Mouse (Mus musculus): Measurements from ENCODE around the gene Kif5c.

Gene Kif5c

DNA sequence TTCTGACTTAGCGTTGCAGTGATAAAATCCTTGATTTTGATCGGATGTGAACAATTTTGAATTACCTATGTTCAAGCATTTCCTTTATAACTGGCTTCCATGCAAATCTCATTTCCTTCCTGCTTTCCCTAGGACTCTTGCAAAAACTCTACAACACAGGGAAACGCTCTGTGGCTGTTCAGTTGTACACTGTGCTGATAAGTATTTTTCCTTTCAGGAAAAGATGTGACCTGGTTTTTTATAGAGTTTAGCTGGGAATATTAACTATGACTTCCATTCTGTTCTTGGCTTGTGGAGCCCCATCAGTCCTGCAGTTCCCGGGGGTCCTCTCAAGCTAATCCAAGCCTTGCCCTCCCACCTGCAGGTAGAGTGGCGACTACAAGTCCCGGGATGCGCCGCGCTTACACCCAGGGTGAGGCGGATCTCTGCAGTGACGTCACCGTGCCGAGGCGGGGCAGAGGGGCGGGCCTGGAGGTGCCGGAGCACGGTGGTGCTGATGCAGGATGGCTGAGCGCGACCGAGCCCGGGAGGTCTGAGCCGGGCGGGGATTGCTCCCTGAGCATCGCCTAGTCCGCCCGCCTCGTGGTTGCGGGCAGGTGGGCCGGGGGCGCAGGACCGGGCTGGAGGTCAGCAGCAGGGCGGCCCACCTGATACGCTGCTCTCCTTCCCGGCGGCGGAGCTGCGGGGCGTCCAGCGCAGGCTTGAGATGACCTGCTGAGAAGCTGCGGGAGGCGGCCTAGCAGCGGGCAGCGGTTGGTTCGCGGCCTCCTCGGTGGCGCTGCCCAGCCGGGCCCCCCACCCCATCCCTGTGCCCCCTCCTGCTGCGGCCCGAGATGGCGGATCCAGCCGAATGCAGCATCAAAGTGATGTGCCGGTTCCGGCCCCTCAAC is at the start of gene Kif5c:
Gene Kif5c, plus strand, starts transcription at position 470 of the 890 bp plus-strand sequence.
- DNase-seq, result peak; percentile 86 to 91

DNA sequence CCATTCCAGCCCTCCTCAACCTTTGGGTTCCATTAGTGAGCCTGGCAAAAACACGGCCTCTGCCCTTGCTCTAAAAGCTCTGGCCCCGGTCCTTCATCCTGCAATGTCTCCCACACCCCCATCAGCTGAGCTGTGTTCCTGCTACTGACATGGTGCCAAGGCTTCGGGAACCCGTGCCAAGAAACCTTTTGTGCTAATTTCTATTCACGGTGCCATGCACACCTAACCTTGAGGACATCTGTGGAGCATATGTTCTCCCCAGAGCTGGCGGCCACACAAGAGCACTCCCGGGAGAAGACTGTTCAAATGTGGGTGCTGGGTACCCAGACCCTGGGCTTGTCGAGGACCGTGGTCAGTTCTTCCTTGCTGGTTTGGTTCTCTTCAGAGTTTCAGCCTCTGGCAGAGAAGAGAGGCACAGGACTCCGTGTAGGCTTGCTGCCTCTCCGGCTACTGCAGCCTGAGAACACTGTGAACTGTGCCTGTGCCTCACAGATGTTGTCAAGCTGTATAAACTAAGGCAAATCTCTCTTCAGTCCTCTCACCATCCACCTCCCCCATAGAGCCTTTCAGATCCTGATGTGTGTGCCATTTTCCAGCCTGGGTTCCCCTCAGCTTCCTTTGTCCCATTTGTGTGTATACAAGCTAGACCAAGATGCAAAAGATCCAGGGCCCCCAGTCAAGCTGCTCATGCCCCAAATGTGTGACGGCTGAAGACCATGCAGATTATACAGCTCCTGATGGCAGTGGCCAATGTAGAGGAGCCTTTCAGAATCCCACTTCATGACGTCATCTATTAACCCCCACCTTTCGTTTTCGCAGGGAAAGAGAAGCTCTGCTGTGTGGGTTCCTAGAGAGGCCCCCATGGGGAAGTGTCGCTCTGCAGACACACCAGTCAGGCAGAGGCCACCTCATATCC is 49.0 kb upstream of the Kif5c start:
- DNase-seq, result peak; percentile 82 to 89

GRCm38 (mm10) chr2:49570778-49571101 is 48.4 kb upstream of the Kif5c start:
- no peak for DNase-seq

- peak in 1 of 2 experiments; percentile 46 for DNase-seq
Observed at GRCm38 (mm10) chr2:49571159-49571920, 47.8 kb upstream of the Kif5c start.

DNA sequence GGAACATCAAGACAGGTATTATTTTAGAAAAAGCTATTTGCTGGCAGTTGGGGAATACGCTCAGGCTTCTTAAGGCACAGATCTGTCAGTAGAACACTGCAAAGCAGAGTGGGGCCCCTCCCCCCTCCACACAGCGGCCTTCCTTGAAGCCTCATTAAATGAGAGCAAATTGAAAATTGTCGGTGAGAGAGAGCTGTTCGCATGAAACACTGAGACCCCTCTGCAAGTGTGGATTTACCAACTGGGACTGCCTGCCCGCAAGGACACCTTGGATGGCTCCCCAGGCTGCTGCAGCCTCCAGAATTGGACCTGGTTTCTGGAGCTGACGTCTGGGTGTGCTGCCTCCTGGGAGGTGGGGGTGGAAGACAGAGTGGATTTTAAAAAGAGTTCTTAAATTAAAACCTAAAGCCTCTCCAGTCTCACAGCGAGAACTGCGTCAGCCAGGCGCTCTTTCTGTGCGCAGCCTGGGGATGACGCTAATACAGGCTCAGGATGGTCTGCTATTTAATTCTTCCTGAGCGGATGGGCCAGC is 46.9 kb upstream of the Kif5c start:
- no peak for DNase-seq

GRCm38 (mm10) chr2:49572684-49573083 is 46.4 kb upstream of the Kif5c start:
- no peak for DNase-seq

GRCm38 (mm10) chr2:49573282-49573681 is 45.8 kb upstream of the Kif5c start:
- DNase-seq, result no peak

DNA sequence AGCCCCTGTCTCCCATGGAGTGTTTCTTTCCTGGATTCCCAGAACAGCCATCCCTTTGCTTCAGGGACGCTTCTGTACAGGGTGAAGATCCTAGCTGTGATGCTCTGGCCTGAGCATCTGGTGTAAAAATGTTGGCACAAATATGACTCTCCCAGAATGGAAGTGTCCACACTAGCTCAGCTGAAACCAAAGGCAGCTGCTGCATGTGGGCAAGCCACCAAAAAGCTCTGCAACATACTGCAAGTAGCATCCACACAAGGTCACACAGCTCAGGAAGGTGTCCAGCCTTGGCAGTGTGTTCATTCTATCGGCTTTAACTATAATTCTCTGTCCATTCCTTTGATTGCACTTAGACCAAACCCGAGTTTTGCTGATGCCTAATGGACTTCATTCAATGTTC is 38.5 kb upstream of the Kif5c start:
- DNase-seq, result no peak

- DNase-seq, result no peak
Observed at GRCm38 (mm10) chr2:49582546-49582945, 36.6 kb upstream of the Kif5c start.

DNA sequence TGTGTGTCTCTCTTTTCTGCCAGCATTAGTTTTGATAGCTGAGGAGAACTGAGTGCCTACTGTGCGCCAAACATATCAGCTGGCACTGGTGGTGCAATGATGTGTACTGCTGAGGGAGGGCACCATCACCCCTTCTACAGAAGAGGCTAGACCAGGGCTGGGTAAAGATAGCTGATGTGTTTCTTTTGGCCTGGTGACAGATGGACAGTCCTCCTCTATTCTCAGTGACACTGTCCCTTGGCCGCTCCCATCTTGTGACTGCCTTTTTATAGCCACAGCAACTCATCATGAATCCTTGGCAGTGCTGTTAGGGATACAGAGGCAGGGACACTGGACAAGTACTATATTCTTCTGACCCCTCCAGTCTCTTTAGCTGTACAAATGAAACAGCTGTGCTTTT is 35.8 kb upstream of the Kif5c start:
- no peak for DNase-seq

DNA sequence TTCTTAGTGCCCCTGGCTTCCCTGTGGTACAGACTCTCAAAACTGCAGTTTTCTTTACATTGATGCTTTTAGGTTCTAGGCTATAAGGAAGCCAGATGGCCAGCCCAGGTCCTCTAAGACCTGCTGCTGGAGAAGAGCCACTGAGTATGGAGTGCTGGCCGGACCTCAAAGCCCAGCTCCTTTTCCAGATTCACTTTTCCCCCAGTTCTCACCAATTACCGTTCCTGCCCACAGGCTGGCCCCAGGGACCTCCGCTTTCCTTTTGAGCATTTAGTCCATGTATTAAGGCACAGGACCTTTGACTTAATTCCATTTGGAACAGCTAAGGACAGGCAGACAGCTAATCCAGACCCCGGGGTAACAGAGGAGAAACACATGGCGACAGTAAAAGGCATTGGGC is 28.6 kb upstream of the Kif5c start:
- no peak for DNase-seq

- DNase-seq, result no peak
Observed at GRCm38 (mm10) chr2:49592926-49593325, 26.2 kb upstream of the Kif5c start.

GRCm38 (mm10) chr2:49594886-49595285 is 24.2 kb upstream of the Kif5c start:
- DNase-seq, result no peak

DNA sequence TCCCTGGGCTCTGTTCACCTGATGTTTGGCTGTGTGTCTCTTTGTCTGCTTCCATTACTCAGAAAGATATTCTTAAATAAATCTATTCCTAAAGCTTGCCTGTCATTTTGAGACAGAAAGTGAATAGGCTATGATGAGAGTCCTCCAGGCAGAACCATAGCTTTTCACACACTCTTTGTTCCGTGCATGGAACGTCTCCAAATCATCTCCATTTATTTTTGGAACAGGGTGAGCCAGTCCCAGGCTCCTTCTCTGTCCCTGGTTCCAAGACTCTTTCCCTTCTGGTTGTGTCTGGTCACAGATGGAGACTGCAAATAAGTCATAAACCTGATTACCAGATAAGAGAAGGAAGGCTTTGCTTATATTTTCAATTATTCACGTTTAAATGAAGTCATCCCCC is 22.8 kb upstream of the Kif5c start:
- no peak for DNase-seq

DNA sequence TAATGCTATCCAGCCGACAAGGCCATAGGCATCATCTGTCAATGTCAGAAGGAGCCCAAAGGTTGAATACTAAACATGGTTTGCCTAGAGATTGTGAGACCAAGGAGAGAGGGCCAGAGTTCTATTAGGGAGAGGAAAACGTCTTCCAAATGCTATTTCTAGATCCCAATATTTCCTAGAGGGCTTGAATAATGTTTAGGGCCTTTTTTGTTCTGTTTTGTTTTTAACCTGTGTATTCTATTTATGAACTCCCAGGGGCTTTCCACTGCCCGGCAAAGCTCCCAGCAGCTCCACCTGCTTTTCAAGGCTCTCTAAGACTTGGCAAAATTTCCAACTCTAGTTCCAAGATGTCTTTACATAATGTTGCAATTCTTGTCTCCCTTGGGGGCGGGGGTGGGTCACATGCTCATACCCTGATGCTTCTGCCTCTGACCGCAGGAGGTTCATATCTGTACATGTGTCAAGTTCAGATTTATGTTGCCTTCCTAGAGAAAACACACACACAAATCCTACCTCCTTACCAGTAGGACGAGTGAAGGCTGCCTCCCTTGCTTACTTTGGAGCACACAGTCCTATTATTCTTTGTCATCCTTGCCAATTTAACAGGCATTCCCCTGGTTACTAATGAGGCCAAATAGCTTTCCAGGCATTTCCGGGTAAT is 18.9 kb upstream of the Kif5c start:
- no peak for DNase-seq

DNA sequence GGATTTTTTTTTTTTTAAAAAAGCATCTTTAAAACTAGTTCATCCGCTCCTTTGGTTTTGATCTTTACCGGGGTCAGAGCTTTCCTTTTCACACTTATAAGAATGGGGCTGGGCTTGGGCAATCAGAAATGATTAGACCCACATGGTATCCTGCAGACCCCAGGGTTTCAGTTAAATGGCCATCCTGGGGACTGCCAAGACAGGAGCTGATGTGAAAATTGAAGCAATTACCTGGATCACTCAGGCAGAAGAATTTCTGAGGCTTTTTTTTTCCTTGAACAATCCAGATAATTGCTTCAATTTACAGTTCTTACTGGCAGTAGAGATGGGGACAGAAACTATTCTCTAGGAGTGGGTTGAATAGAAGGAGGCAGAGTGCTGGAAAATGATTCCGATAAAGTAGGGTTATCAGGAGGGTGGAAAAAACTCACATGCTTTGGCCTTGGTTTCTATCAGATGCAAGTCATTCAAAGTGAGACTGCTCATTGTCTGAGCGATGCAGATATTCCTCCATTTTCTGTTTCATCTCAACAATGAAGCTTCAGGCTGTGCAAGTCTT is 16.2 kb upstream of the Kif5c start:
- no peak for DNase-seq

- no peak for DNase-seq
Observed at GRCm38 (mm10) chr2:49609611-49610010, 9.5 kb upstream of the Kif5c start.

DNA sequence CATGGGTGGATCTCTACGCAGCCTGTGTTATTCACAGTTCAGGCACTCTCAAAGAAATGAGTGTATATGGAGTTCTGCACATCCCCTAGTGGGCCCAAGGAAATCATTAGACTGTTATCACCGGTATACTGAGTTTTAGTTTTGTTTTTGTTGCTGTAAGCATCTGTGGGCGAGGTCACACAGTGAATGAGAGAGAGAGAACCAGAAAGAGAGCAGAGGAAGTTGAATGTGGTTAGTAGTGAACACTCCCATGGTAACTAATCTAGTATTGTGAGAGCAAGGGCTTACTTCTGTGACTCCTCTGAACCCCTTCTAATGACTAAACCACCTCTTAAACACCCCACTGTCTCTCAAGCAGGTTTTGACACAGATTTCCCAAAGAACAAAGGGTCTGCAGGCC is 2.3 kb upstream of the Kif5c start:
- DNase-seq, result no peak

DNA sequence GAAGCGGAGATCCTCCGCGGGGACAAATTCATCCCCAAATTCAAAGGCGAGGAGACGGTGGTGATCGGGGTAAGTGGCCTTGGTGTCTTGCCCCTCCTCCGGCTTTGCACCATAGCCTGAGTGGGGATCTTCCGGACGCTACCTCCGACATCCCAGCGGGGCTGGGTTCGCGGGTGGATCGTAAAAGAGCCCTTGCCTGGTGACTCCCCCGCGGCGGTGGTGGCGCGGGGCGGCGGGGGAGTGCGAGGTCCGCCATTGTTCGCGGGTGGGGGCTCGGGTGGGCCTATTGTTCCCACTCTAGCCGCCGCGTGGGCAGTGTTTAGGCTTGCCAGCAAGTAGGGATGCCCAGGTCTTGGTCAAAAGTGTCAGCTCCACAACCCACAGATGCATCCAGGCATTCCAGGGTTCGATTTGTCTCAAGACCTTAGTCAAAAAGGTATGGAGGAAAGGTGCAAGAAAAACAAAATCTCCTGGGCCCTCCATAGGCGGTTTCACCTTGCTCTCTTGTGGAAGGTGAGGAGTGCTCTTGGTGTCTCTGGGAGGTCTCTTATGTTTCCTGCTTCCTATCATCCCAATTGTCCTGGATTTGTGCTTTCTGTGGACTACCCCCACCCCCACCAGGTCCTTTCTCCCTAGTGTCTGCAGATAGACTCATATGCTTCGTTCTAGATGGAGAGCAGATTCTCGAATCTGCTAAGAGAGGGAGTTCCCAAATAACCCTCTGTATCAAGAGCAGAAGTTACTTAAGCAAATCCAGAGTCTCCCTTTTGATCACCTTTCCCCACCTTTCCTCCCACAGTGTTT is 823 bp downstream of the Kif5c start:
- DNase-seq, result no peak

DNA sequence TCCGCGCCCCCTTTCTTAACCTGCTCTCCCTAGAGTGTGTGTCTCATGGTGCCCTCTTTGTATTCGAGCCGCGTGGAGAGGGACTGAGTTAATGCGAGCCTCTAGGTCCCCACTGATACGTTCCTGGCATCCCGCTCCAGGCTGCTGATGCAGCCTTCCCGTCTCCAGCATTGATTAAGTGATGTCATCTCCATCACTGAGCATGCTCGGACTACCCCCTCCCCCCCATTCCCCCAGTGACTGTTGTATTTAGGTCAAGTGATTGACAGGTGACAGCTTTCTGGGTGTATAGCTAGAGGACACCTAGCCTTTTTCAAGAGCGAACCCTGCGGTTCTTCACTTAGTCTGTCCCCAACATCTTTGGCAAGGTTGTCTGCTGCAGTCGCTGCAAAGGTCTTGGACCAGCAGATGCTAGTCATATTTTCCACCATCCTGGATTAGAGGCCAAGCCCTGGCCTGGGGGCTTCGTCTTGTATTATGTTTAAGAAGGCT is 1.6 kb downstream of the Kif5c start:
- no peak for DNase-seq

DNA sequence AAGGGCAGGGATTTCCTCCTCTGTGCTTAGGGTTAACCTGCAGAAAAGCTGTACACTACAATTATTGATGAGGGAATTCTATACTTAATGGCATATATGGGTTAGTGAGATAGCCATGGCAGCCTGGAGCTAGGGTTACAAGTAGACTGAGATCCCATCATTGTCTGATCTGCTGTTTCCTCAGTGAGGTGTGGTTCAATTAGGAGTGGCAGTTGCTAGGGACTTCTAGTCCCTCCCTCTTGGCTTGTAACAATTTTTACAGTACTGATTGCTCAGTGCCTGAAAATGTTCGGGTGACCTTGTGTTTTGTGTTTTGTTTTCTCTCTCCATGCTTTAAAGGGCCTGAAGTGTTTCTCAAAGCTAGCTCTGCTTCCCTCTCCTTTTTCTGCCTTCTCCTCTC is 2.1 kb downstream of the Kif5c start:
- no peak for DNase-seq

Measured in kidney, postnatal 25 days (tissue).